Mouse (Mus musculus): ENCODE measurements at regions not wholly inside any gene's neighbourhood (a gene's known extent, or its start where the extent isn't known, plus 50 kb on each side); places are given as distances from the start of the nearest gene placed in this dataset.

GRCm38 (mm10) chr10:126646587-126646986 is 254.6 kb downstream of the Atp23 start:
- DNase-seq (ENCODE audit: low read depth, low spot score): no peak

- DNase-seq (ENCODE audit: low read depth, low spot score): peak; percentile 40
Observed at GRCm38 (mm10) chr10:126641792-126642289, 259.3 kb downstream of the Atp23 start.

- no peak for DNase-seq (ENCODE audit: low read depth, low spot score)
Observed at GRCm38 (mm10) chr10:126634731-126635130, 266.4 kb downstream of the Atp23 start.

- DNase-seq (ENCODE audit: low read depth, low spot score): peak; percentile 19
Observed at GRCm38 (mm10) chr10:126628057-126628456, 273.1 kb downstream of the Atp23 start.

GRCm38 (mm10) chr10:126625466-126625865 is 275.7 kb downstream of the Atp23 start:
- DNase-seq (ENCODE audit: low read depth, low spot score): peak; percentile 54

GRCm38 (mm10) chr10:126620802-126621201 is 280.4 kb downstream of the Atp23 start:
- DNase-seq (ENCODE audit: low read depth, low spot score): no peak

- DNase-seq (ENCODE audit: low read depth, low spot score): no peak
Observed at GRCm38 (mm10) chr10:126619970-126620369, 281.2 kb downstream of the Atp23 start.

- DNase-seq (ENCODE audit: low read depth, low spot score): no peak
Observed at GRCm38 (mm10) chr10:126612226-126612625, 288.9 kb downstream of the Atp23 start.

- peak; percentile 5 for DNase-seq (ENCODE audit: low read depth, low spot score)
Observed at GRCm38 (mm10) chr10:126610506-126610905, 290.6 kb downstream of the Atp23 start.

- no peak for DNase-seq (ENCODE audit: low read depth, low spot score)
Observed at GRCm38 (mm10) chr10:126599686-126600085, 301.5 kb downstream of the Atp23 start.

- DNase-seq (ENCODE audit: low read depth, low spot score): no peak
Observed at GRCm38 (mm10) chr10:126568155-126568554, 333.0 kb downstream of the Atp23 start.

- no peak for DNase-seq (ENCODE audit: low read depth, low spot score)
Observed at GRCm38 (mm10) chr10:126565326-126565725, 335.8 kb downstream of the Atp23 start.

- no peak for DNase-seq (ENCODE audit: low read depth, low spot score)
Observed at GRCm38 (mm10) chr10:126555080-126555479, 346.1 kb downstream of the Atp23 start.

GRCm38 (mm10) chr10:126531950-126532349 is 369.2 kb downstream of the Atp23 start:
- DNase-seq (ENCODE audit: low read depth, low spot score): no peak

GRCm38 (mm10) chr10:126531368-126531767 is 369.8 kb downstream of the Atp23 start:
- DNase-seq (ENCODE audit: low read depth, low spot score): peak; percentile 45

GRCm38 (mm10) chr10:126528801-126529200 is 372.4 kb downstream of the Atp23 start:
- no peak for DNase-seq (ENCODE audit: low read depth, low spot score)

GRCm38 (mm10) chr10:126526186-126526585 is 375.0 kb downstream of the Atp23 start:
- DNase-seq (ENCODE audit: low read depth, low spot score): peak; percentile 21

- peak; percentile 67 for DNase-seq (ENCODE audit: low read depth, low spot score)
Observed at GRCm38 (mm10) chr10:126521836-126522815, 379.0 kb downstream of the Atp23 start.

- peak; percentile 57 for DNase-seq (ENCODE audit: low read depth, low spot score)
Observed at GRCm38 (mm10) chr10:126520973-126521372, 380.2 kb downstream of the Atp23 start.

GRCm38 (mm10) chr10:126513185-126513584 is 388.0 kb downstream of the Atp23 start:
- no peak for DNase-seq (ENCODE audit: low read depth, low spot score)

- DNase-seq (ENCODE audit: low read depth, low spot score): no peak
Observed at GRCm38 (mm10) chr10:126511511-126511910, 389.6 kb downstream of the Atp23 start.

- DNase-seq (ENCODE audit: low read depth, low spot score): no peak
Observed at GRCm38 (mm10) chr10:126505988-126506387, 395.2 kb downstream of the Atp23 start.
